Mouse (Mus musculus): ENCODE measurements around the gene Gab2.

The Gab2 gene

DNA sequence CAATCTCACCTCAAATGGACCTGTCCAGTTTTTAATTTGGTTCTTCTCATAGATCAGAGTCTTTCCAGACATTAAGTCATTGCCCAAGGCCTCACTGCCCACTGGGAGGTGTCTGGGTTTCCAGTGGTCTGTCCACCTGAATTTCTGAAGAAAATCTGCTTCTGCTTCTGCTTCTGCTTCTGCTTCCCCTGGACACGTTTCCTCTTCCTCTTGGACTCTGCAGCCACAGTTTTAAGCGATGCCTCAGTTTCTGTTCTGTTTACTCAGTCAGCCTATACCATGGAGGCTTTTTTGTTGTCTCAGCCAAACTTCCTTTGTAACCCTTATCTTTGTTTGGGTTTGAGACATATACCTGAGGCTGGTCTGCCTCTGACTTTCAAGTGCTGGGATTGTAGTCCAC, 170.3 kb downstream of the Gab2 start:
- DNase-seq (ENCODE audit: low spot score) = no peak

- DNase-seq (ENCODE audit: low spot score) = no peak
These were observed 181.2 kb downstream of the Gab2 start for GRCm38 (mm10) chr7:97262541-97262940.

DNA sequence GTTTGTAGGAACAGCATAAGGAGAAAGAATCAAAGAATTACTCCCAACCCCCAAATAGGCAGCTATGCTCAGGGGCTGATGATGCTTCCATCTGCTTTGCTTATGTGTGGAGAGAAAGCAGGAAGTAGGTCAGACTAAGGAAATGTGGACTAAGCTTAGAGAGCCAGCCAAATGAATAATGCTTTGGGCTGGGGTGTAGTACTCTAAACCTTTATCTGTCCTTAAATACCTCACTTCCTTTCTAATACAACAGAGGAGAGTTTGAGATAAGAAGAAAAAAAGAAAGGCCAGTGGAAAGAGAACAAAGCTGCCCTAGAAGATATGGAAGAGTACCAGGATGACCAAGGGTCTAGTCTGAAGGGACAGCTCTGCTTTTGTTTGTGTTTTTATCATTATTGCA, 189.0 kb downstream of the Gab2 start:
- no peak for DNase-seq (ENCODE audit: low spot score)

GRCm38 (mm10) chr7:97271068-97271467, 189.7 kb downstream of the Gab2 start:
- DNase-seq (ENCODE audit: low spot score) = no peak

DNA sequence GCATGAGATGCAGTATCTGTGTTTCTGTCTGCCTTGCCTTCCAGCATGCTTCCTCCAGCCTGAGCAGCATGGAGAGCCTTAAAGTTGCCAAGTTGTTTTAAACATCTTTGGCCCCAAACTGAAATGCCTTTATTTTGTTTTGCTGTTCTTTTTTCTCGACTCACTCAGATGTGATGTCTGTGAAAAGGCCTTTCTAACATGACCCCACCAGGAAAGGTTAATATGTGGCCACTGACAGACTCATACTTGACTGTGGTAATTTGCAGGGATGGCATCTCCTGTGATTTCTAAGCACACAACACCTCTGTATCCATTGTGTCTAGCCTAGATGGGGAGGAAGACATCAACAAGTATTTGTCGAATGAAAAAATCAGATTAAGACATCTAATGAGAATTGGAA, 215.6 kb downstream of the Gab2 start:
- no peak for DNase-seq (ENCODE audit: low spot score)

GRCm38 (mm10) chr7:97297466-97297865, 216.1 kb downstream of the Gab2 start:
- DNase-seq (ENCODE audit: low spot score) = no peak

GRCm38 (mm10) chr7:97298279-97298678, 216.9 kb downstream of the Gab2 start:
- DNase-seq (ENCODE audit: low spot score) = no peak

- no peak for DNase-seq (ENCODE audit: low spot score)
These were observed 217.6 kb downstream of the Gab2 start for GRCm38 (mm10) chr7:97298943-97299342.

- no peak for DNase-seq (ENCODE audit: low spot score)
These were observed 219.5 kb downstream of the Gab2 start for GRCm38 (mm10) chr7:97300914-97301313.

DNA sequence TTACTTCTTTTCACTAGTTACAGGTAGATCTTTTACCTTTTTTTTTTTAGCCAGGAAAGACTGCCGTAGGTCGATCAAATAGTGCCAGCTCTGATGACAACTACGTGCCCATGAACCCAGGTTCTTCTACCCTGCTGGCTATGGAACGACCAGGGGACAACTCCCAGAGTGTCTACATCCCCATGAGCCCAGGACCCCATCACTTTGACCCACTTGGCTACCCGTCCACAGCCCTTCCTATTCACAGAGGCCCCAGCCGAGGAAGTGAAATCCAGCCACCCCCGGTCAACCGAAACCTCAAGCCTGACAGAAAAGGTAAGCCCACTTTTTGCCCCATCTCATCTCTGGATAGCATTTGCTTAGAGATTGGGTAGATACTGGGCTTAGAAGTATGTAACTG, 219.9 kb downstream of the Gab2 start:
- DNase-seq (ENCODE audit: low spot score) = no peak

DNA sequence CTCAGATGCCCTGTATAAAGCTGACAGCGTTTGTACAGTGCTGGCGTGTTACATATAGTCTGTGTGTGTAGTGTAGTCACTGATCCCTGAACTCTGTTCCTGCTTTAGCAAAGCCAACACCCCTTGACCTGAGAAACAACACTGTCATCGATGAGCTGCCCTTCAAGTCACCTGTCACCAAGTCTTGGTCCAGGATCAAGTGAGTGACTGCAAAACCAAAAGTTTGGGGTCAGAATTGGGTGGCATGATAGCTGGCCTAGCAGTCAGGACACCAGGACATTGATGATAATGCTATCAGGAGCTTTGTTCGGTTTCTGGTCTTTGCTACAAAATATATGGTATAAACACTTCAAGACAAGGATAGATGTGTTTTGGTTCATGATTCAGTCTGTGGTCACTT, 220.9 kb downstream of the Gab2 start:
- no peak for DNase-seq (ENCODE audit: low spot score)

DNA sequence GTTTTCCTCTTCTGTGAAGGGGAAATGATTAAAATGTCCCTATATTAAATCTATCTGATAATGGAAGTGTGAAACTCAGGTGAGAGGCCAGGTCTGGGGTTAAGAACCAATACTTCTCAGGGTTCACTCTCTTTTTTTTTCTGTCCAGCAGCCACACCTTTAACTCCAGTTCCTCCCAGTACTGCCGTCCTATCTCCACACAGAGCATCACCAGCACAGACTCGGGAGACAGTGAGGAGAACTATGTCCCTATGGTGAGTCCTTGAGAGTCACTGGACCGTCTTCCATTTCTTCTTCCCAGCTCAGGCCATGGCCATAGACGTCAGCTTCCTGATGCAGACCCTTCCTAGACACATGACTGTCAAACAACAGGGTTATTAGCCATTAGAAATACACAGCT, 221.5 kb downstream of the Gab2 start:
- DNase-seq (ENCODE audit: low spot score) = no peak

DNA sequence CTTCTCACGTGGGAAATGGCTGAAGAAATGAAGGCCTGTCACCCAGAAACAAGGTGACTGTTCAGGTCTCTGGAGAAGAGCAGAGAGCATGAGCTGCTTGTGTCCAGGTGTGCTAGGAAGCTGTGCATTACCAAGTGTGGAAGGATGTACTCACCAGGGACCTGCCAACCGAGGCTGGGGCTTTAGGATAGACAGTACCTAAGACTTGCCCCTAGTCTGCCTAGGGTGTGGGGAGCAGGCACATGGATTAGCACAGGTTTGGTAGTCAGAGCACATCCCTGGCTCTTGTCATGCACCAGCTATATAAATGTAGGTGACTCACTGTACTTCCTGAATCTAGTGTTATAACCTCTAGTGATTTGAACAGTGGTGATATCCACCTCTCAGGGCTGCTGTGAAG, 222.2 kb downstream of the Gab2 start:
- no peak for DNase-seq (ENCODE audit: low spot score)

DNA sequence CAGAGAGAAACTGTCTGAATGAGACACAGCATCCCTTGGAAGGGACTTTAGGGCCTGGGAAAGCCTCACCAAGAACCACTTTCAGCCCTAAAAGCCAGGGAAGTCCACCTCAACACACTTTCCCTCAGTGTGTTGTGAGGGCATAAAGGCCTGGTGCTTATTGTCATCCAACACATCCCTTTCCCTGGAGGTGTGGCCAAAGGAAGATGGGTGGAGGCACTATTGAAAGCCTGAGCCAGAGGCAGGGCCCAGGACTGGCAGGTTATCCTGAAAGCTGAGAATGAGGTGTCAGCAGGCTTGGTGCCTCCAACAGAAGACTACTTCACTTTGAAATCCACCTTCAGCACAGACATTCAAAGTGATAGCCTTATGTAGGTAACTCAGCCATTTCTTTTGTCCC, 223.1 kb downstream of the Gab2 start:
- no peak for DNase-seq (ENCODE audit: low spot score)

DNA sequence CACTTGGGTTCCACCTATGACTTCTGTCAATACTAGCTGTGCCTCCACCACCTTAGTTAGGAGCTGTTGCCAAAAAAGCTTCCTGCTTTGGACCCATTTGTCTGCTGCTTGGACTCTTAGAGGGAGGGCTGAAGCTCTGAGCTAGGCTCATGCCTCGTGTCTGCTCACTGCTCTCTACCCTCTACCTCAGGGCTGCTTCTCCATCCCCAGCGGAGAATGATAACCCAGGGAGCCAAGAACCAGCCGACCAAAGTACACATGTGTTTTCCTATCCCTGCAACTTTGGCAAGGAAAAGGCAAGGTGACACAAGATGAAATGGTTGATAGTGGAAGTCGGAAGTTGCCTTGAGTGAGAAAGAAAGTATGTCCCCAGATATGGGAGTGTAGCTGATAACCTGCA, 223.8 kb downstream of the Gab2 start:
- no peak for DNase-seq (ENCODE audit: low spot score)

DNA sequence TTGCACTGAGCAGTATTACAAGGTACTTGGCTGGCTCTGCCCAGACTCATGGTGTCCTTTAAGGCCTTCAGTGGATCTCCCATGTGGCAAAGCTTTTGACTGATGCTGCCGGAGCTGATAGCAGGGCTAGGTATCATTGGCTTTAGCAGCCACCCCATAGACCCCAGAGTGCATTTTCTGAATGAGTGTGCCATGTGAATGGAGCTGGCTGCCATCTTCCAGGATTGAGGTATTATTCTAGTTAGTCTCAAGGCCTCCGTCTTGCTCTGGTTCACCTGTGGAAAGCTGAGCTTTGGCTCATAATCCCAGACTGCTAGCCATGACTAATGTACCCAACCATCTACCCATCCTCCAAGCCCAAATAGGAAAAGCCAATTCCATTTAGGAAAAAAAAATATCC, 225.4 kb downstream of the Gab2 start:
- no peak for DNase-seq (ENCODE audit: low spot score)

- no peak for DNase-seq (ENCODE audit: low spot score)
These were observed 226.2 kb downstream of the Gab2 start for GRCm38 (mm10) chr7:97307546-97307945.

- no peak for DNase-seq (ENCODE audit: low spot score)
These were observed 228.3 kb downstream of the Gab2 start for GRCm38 (mm10) chr7:97309461-97310340.

GRCm38 (mm10) chr7:97310341-97310635, 228.9 kb downstream of the Gab2 start:
- no peak for DNase-seq (ENCODE audit: low spot score)

GRCm38 (mm10) chr7:97311620-97312019, 230.2 kb downstream of the Gab2 start:
- no peak for DNase-seq (ENCODE audit: low spot score)

- no peak for DNase-seq (ENCODE audit: low spot score)
These were observed 230.8 kb downstream of the Gab2 start for GRCm38 (mm10) chr7:97312196-97312595.

GRCm38 (mm10) chr7:97312856-97313255, 231.5 kb downstream of the Gab2 start:
- no peak for DNase-seq (ENCODE audit: low spot score)

- DNase-seq (ENCODE audit: low spot score) = no peak
These were observed 232.1 kb downstream of the Gab2 start for GRCm38 (mm10) chr7:97313364-97313995.

DNA sequence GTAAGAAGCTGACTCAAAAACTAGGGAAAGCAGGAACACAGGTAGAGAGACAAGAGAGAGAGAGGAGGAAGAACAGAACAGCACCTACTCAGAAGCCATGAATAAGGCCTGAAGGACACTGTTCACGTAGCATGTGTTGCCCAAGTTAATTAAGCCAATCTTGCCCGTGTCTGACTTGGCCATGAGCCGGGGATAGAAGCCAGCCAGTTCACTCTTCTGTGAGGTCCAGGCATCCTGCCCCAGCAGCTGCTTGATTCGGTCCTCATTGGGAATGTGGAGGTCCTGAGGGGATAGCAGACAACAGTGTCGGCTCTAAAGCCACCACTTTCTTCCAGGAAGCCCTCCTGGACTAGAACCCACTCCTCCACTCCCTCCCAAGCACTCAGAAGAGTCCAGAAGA, 233.3 kb downstream of the Gab2 start:
- no peak for DNase-seq (ENCODE audit: low spot score)

Data from urinary bladder, postnatal 10 days (tissue).